In genomic region chr9:57537044-57537727, GRCm38 (mm10) we compare ENCODE assay signal across 8 mouse cellular contexts. TPM values are rescaled to one million over a fixed set of nuclear protein-coding genes. Genes with fewer than 3 reads are reported as not detected.
DNase-seq lines count a peak whose midpoint lies in the region; ATAC-seq and TF ChIP-seq lines count a peak whose summit lies in the region.

Gene Fam219b, plus strand, starts transcription at chr9:57537528.

- H3K36me3 ChIP-seq in hindbrain, postnatal 0 days (ENCODE audit: insufficient read depth, low read length), result peaks cover 29% of the 10 kb centered on the region
- peaks cover 26% of the 10 kb centered on the region for H3K36me3 ChIP-seq in macrophage (ENCODE audit: inconsistent target)

- peaks cover 17% of the 10 kb centered on the region for H3K79me2 ChIP-seq in macrophage (ENCODE audit: inconsistent target)

- H3K9ac ChIP-seq in hindbrain, postnatal 0 days (replicated peaks; ENCODE audit: low read length), result peak within 1 kb of the TSS; percentile 88

- H3K4me2 ChIP-seq in hindbrain, postnatal 0 days (ENCODE audit: low read depth, low read length), result peak within 1 kb of the TSS; percentile 85

- H3K27ac ChIP-seq in gastrocnemius, adult 2 months, result peak within 1 kb of the TSS; percentile 93
- peak within 1 kb of the TSS; percentile 80 for H3K27ac ChIP-seq in hindbrain, postnatal 0 days
- H3K27ac ChIP-seq in left cerebral cortex, adult 2 months, result peak within 1 kb of the TSS; percentile 84
- H3K27ac ChIP-seq in macrophage, result peak within 1 kb of the TSS; percentile 76

- peak; percentile 88 for ATAC-seq in activated CD4-positive, CD25-positive, alpha-beta regulatory T cell, adult 4 months
- ATAC-seq in common myeloid progenitor, adult 5-6 weeks (replicated peaks; ENCODE audit: low read depth, poor library complexity, severe bottlenecking), result peak; percentile 92
- peak; percentile 92 for ATAC-seq in hindbrain, postnatal 0 days

- intact Hi-C loops in gastrocnemius, adult 2 months (cut with DNase I), result loop anchor here (5.0 kb wide), 1 partner anchor 120 kb away; no protein-coding TSS in a partner anchor
- intact Hi-C loops in left cerebral cortex, adult 2 months (cut with DNase I), result no loop called here

- DNase-seq in gastrocnemius, adult 2 months, result peak; percentile 94
- peak; percentile 95 for DNase-seq in hindbrain, postnatal 0 days (ENCODE audit: low spot score)
- peak; percentile 89 to 93 for DNase-seq in left cerebral cortex, adult 2 months (ENCODE audit: extremely low spot score in 1 of 2, low spot score in 2 of 2)
- peak; percentile 84 for DNase-seq in retina, postnatal 7 days (ENCODE audit: low read depth, low spot score)
- peak; percentile 80 to 88 for DNase-seq in urinary bladder, adult 18-20 months (ENCODE audit: low spot score in 2 of 2)

- H3K4me1 ChIP-seq in hindbrain, postnatal 0 days (ENCODE audit: insufficient read depth, low read length), result peaks cover 10% of the 10 kb centered on the region; the same call in 1 of the 2 replicates

- TF ChIP-seq CTCF in gastrocnemius, adult 2 months (IDR thresholded peaks at IDR 0.05), result no peak
- TF ChIP-seq CTCF in hindbrain, postnatal 0 days (IDR thresholded peaks at IDR 0.05; ENCODE audit: low read depth), result no peak
- TF ChIP-seq CTCF in left cerebral cortex, adult 2 months (IDR thresholded peaks at IDR 0.05), result no peak

- H3K9me3 ChIP-seq in hindbrain, postnatal 0 days (ENCODE audit: low read length), result no peaks in the 10 kb centered on the region

- peak within 1 kb of the TSS; percentile 97 for H3K4me3 ChIP-seq in gastrocnemius, adult 2 months
- H3K4me3 ChIP-seq in hindbrain, postnatal 0 days (ENCODE audit: low read length), result peak within 1 kb of the TSS; percentile 68
- peak within 1 kb of the TSS; percentile 91 for H3K4me3 ChIP-seq in left cerebral cortex, adult 2 months
- H3K4me3 ChIP-seq in macrophage (ENCODE audit: inconsistent target), result peak within 1 kb of the TSS; percentile 84

- no peaks in the 10 kb centered on the region for H3K27me3 ChIP-seq in hindbrain, postnatal 0 days (ENCODE audit: insufficient read depth, low read length)

- WGBS in hindbrain, postnatal 0 days, result 2% methylated on average over 45 of the region's 45 CpGs
- 3% methylated on average over 37 of the region's 45 CpGs for WGBS in macrophage (ENCODE audit: missing documents)

RNA-seq across cellular contexts. Expression of gene Fam219b, which starts in this region (rescaled TPM):
- 10 to 100 TPM; 21.7 to 33.7 TPM for polyA plus RNA-seq in activated CD4-positive, CD25-positive, alpha-beta regulatory T cell, adult 4 months (2017; shearing (Covaris generic))
- total RNA-seq in common myeloid progenitor, adult 5-6 weeks (2017), result 12.2 and 13.6 TPM in 2 replicates
- total RNA-seq in gastrocnemius, adult 2 months (2021), result 1 to 10 TPM; 5.9 TPM
- total RNA-seq in hindbrain, postnatal 0 days (2014; rRNA removed), result 14.6 and 21.5 TPM in 2 replicates
- 22.2 and 23.2 TPM in 2 replicates for polyA plus RNA-seq in hindbrain, postnatal 0 days (2015; fragmentation: Nextera tagmentation; extraction: Ambion mirVana)
- total RNA-seq in left cerebral cortex, adult 2 months (2021), result 10 to 100 TPM; 18.1 to 21.6 TPM
- 10 to 100 TPM in 15 of 26 experiments, 1 to 10 TPM in 11; 3.6 to 67.2 (median 11.0) TPM for total RNA-seq in macrophage (2018; cell fraction: chromatin; rRNA removed)
- 10 to 100 TPM in 17 of 26 experiments, 1 to 10 TPM in 9; 5.3 to 20.2 (median 14.4) TPM for total RNA-seq in macrophage (2018; cell fraction: cytosol; rRNA removed)
- 10 to 100 TPM in 15 of 26 experiments, 1 to 10 TPM in 11; 3.8 to 42.8 (median 12.3) TPM for total RNA-seq in macrophage (2018; cell fraction: nucleus; rRNA removed)
- polyA plus RNA-seq in macrophage (2018), result 11.2 to 20.8 TPM (median 15.2 TPM) in 3 replicates

Comparison
In these comparisons a context has a peak if more than half of its experiments do, and no peak if none do; other contexts are left out.
1. Peak in every context shown above with its lines: DNase-seq, ATAC-seq, H3K4me3 ChIP-seq and H3K27ac ChIP-seq.